Comparison of ENCODE assay signal across 7 mouse cellular contexts in the genomic region with DNA sequence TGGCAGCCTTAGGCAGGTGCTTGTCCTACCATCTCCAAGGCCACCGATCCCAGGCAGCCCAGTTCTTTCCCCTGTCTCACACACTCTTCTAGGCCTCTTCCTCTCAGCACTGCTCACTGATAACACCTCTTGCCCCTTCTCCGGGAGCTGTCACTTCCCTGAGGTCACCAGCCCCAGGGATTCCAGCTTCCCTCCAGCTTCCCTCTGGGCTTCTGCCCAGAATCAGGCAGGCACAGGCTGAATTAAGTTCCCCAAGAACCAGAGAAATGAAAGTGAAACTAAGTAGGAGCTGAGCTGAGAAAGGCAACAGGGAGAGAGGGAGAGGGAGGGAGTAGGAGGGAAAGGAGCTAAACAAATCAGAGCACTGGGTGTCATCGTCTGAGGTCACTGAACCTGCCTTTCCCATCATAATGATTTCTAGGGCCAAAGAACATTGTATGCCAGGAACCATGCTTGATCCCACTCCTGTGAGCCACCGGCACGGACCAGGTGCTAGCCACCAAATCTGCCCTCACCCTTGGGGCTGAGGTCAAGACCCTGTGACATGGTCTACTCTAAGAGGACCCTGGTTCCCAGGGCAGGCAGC. TPM values are rescaled to one million over a fixed set of nuclear protein-coding genes. Genes with fewer than 3 reads are reported as not detected.
DNase-seq lines count a peak whose midpoint lies in the region; ATAC-seq lines count a peak whose summit lies in the region.

No protein-coding gene starts in this region.

- ATAC-seq in hindbrain, embryonic 15.5 days (ENCODE audit: low FRiP score, low read depth), result peak; percentile 17; the same call in 1 of the 2 replicates
- ATAC-seq in lung, embryonic 15.5 days (ENCODE audit: borderline replicate concordance, extremely low read depth, low FRiP score, low TSS enrichment), result peak; percentile 33; the same call in 1 of the 2 replicates

- WGBS in hindbrain, embryonic 15.5 days, result 45% methylated on average over 5 of the region's 5 CpGs
- WGBS in lung, embryonic 15.5 days, result 17% methylated on average over 5 of the region's 5 CpGs

- peak; percentile 9 for DNase-seq in ZHBTc4 (ENCODE audit: low read depth, low spot score)
- peak; percentile 25 to 40 for DNase-seq in cerebellum, postnatal 10 days
- peak; percentile 56 for DNase-seq in gastrocnemius, adult 18-20 months (ENCODE audit: low spot score)
- peak; percentile 34 to 46 for DNase-seq in layer of hippocampus, postnatal 14 days (ENCODE audit: low spot score in 2 of 2)
- DNase-seq in ovary, postnatal 10 days (ENCODE audit: low spot score), result peak; percentile 26

- no peaks in the 10 kb centered on the region for H3K36me3 ChIP-seq in hindbrain, embryonic 15.5 days
- no peaks in the 10 kb centered on the region for H3K36me3 ChIP-seq in lung, embryonic 15.5 days

- no peaks in the 10 kb centered on the region for H3K9me3 ChIP-seq in hindbrain, embryonic 15.5 days
- no peaks in the 10 kb centered on the region for H3K9me3 ChIP-seq in lung, embryonic 15.5 days

- H3K4me2 ChIP-seq in hindbrain, embryonic 15.5 days, result peak overlapping the region; percentile 22
- peak overlapping the region; percentile 40 for H3K4me2 ChIP-seq in lung, embryonic 15.5 days

- no peak overlapping the region for H3K4me3 ChIP-seq in hindbrain, embryonic 15.5 days
- H3K4me3 ChIP-seq in lung, embryonic 15.5 days, result peak overlapping the region; percentile 12

- peak overlapping the region; percentile 64 for H3K27ac ChIP-seq in hindbrain, embryonic 15.5 days (replicated peaks)
- peak overlapping the region; percentile 80 for H3K27ac ChIP-seq in lung, embryonic 15.5 days

- no peaks in the 10 kb centered on the region for H3K27me3 ChIP-seq in hindbrain, embryonic 15.5 days
- no peaks in the 10 kb centered on the region for H3K27me3 ChIP-seq in lung, embryonic 15.5 days

- H3K9ac ChIP-seq in hindbrain, embryonic 15.5 days, result no peak overlapping the region
- H3K9ac ChIP-seq in lung, embryonic 15.5 days, result peak overlapping the region; percentile 19; the same call in 1 of the 2 replicates

- H3K4me1 ChIP-seq in hindbrain, embryonic 15.5 days (replicated peaks), result peaks cover 10% of the 10 kb centered on the region; the same call in 1 of the 2 replicates
- H3K4me1 ChIP-seq in lung, embryonic 15.5 days, result peaks cover 23% of the 10 kb centered on the region

RNA-seq across cellular contexts. Expression of a gene that starts 20.4 kb away (rescaled TPM):
- not detected for total RNA-seq in gastrocnemius, adult 18-20 months (2021)
- not detected in 2 replicates for polyA plus RNA-seq in hindbrain, embryonic 15.5 days (2015; fragmentation: Nextera tagmentation; extraction: Ambion mirVana)
- not detected for total RNA-seq in layer of hippocampus, postnatal 14 days (2021)
- not detected in 2 replicates for polyA plus RNA-seq in lung, embryonic 15.5 days (2015; fragmentation: Nextera tagmentation; extraction: Ambion mirVana)
